Mouse (Mus musculus) megakaryocyte, embryonic 14.5 days (primary cell): ENCODE measurements around the gene Pank2.

Source experiments
- FLI1 ChIP-seq: IDR thresholded peaks from 2 replicates; pipeline ENCODE4 v1.6.1; 2012; ENCODE audit warnings: low read length, inconsistent platforms, mixed read lengths
- GATA1 ChIP-seq: IDR thresholded peaks from 3 replicates; pipeline ENCODE4 v1.6.1; 2012; ENCODE audit warnings: mixed read lengths, low read length, inconsistent platforms, borderline replicate concordance

GRCm38 (mm10) chr2:131220030-131220429 lies 42.3 kb upstream of the Pank2 start:
- no peak for TF ChIP-seq FLI1
- TF ChIP-seq GATA1 = no peak
